Mouse (Mus musculus) lung, embryonic 16.5 days (tissue): ENCODE data around the gene Klra2. TPM values are rescaled to one million over a fixed set of nuclear protein-coding genes. Genes with fewer than 3 reads are reported as not detected.
"Not testable (repeated sequence)": the region's sequence is repeated elsewhere in the genome, so short reads cannot be mapped to it uniquely, and the experiment has no call there.

Experiments
- ATAC-seq: fragments of 200-750 bp; cut with Nextera tagmentation; 2 replicates; pipeline ENCODE4 v1.8.0; 2017; ENCODE audit warnings: low read depth, mild to moderate bottlenecking, moderate library complexity
- H3K27ac ChIP-seq: fragments of 300-500 bp; sonication (generic); 2 replicates; pipeline ENCODE4 v1.5.1; 2014; ENCODE audit warnings: mild to moderate bottlenecking, control low read depth, low read length
- H3K27me3 ChIP-seq: fragments of 300-500 bp; sonication (generic); 2 replicates; pipeline ENCODE4 v1.6.1; 2014; ENCODE audit warnings: low read depth, low read length, mixed read lengths; ENCODE audit not compliant: control insufficient read depth, insufficient read depth
- H3K36me3 ChIP-seq: fragments of 300-500 bp; sonication (generic); 2 replicates; pipeline ENCODE4 v1.6.1; 2014; ENCODE audit warnings: low read length; ENCODE audit not compliant: control insufficient read depth, insufficient read depth
- H3K4me1 ChIP-seq: fragments of 300-500 bp; sonication (generic); replicated peaks from 2 replicates; pipeline ENCODE4 v1.6.1; 2014; ENCODE audit warnings: low read length, mixed read lengths; ENCODE audit not compliant: control insufficient read depth, insufficient read depth
- H3K4me2 ChIP-seq: fragments of 300-500 bp; sonication (generic); 2 replicates; pipeline ENCODE4 v1.6.1; 2014; ENCODE audit warnings: low read depth, low read length, control low read depth
- H3K4me3 ChIP-seq: fragments of 300-500 bp; sonication (generic); 2 replicates; pipeline ENCODE4 v1.5.1; 2014; ENCODE audit warnings: mild to moderate bottlenecking, low read length, control low read depth
- H3K9ac ChIP-seq: fragments of 300-500 bp; sonication (generic); 2 replicates; pipeline ENCODE4 v1.6.1; 2014; ENCODE audit warnings: low read length, control low read depth
- H3K9me3 ChIP-seq: fragments of 300-500 bp; sonication (generic); 2 replicates; pipeline ENCODE4 v1.6.1; 2016; ENCODE audit warnings: low read length; ENCODE audit not compliant: control insufficient read depth
- WGBS: fragments of 180-500 bp; shearing (Covaris S2); extraction: QIAGEN DNeasy Blood & Tissue Kit; methylation state at CpG from one replicate; pipeline ENCODE4 v1.1.7; 2014; 5-methylcytosine and 5-hydroxymethylcytosine counted together
- polyA plus RNA-seq: library from polyadenylated mRNA; unstranded; fragments of >200 nt; fragmentation: Nextera tagmentation; extraction: Ambion mirVana; gene quantifications from 2 replicates; pipeline ENCODE4 v1.2.1, GENCODE M21; 2015

The Klra2 gene
- 0.70 and 0.98 TPM in 2 replicates for polyA plus RNA-seq

GRCm38 (mm10) chr6:131247206-131247605, at the start of gene Klra2:
TSS of gene Klra2 (minus strand) at chr6:131247362.
- no peaks in the 10 kb centered on the region for H3K36me3 ChIP-seq
- 83% methylated on average over 2 of the region's 2 CpGs for WGBS
- H3K9ac ChIP-seq, result no peak within 1 kb of the TSS
- H3K27me3 ChIP-seq, result no peaks in the 10 kb centered on the region
- no peaks in the 10 kb centered on the region for H3K4me1 ChIP-seq
- H3K4me2 ChIP-seq, result no peak within 1 kb of the TSS
- H3K4me3 ChIP-seq, result no peak within 1 kb of the TSS
- no peaks in the 10 kb centered on the region; the same call in 1 of the 2 replicates for H3K9me3 ChIP-seq
- H3K27ac ChIP-seq, result no peak within 1 kb of the TSS
- ATAC-seq, result no peak

GRCm38 (mm10) chr6:131294435-131295112, 47.4 kb upstream of the Klra2 start:
- H3K4me2 ChIP-seq, result no peak overlapping the region
- no peaks in the 10 kb centered on the region for H3K27me3 ChIP-seq
- no peaks in the 10 kb centered on the region for H3K36me3 ChIP-seq
- H3K9me3 ChIP-seq, result no peaks in the 10 kb centered on the region
- H3K4me1 ChIP-seq, result peaks cover 8% of the 10 kb centered on the region
- ATAC-seq, result no peak
- H3K4me3 ChIP-seq, result no peak overlapping the region
- 74% methylated on average over 5 of the region's 5 CpGs for WGBS
- no peak overlapping the region for H3K27ac ChIP-seq
- H3K9ac ChIP-seq, result no peak overlapping the region

GRCm38 (mm10) chr6:131293916-131294315, 46.8 kb upstream of the Klra2 start:
- no peak overlapping the region; the same call in 1 of the 2 replicates for H3K4me2 ChIP-seq
- no peaks in the 10 kb centered on the region for H3K27me3 ChIP-seq
- ATAC-seq, result no peak
- no peak overlapping the region for H3K9ac ChIP-seq
- no peak overlapping the region for H3K27ac ChIP-seq
- H3K4me1 ChIP-seq, result peaks cover 8% of the 10 kb centered on the region
- no peak overlapping the region for H3K4me3 ChIP-seq
- H3K9me3 ChIP-seq, result no peaks in the 10 kb centered on the region
- 82% methylated on average over 5 of the region's 5 CpGs for WGBS
- no peaks in the 10 kb centered on the region for H3K36me3 ChIP-seq

GRCm38 (mm10) chr6:131292991-131293788, 46.0 kb upstream of the Klra2 start, which contains the start of gene Magohb:
TSS of gene Magohb (minus strand) at chr6:131293244.
- whole genome bisulfite sequencing, result 2% methylated on average over 51 of the region's 51 CpGs

GRCm38 (mm10) chr6:131292276-131292990, 45.3 kb upstream of the Klra2 start:
- peak; percentile 65 for ATAC-seq

More at GRCm38 (mm10) chr6:131292991-131293788, 46.0 kb upstream of the Klra2 start, which contains the start of gene Magohb:
- ATAC-seq, result peak; percentile 92
- H3K36me3 ChIP-seq, result peaks cover 1% of the 10 kb centered on the region; the same call in 1 of the 2 replicates
- H3K9me3 ChIP-seq, result no peaks in the 10 kb centered on the region
- no peaks in the 10 kb centered on the region for H3K27me3 ChIP-seq
- H3K4me3 ChIP-seq, result peak within 1 kb of the TSS; percentile 78
- peak within 1 kb of the TSS; percentile 79 for H3K9ac ChIP-seq
- H3K4me1 ChIP-seq, result peaks cover 8% of the 10 kb centered on the region
- peak within 1 kb of the TSS; percentile 61; the same call in 1 of the 2 replicates for H3K27ac ChIP-seq
- peak within 1 kb of the TSS; percentile 75 for H3K4me2 ChIP-seq

GRCm38 (mm10) chr6:131290430-131290829, 43.3 kb upstream of the Klra2 start:
- Histone ChIP-seq H3K36me3 (peaks cover 5% of the 10 kb centered on the region; the same call in 1 of the 2 replicates), H3K4me1 (peaks cover 8% of the 10 kb centered on the region), H3K9ac (no peak overlapping the region), H3K4me3 (no peak overlapping the region), H3K9me3 (no peaks in the 10 kb centered on the region), H3K4me2 (no peak overlapping the region), H3K27ac (no peak overlapping the region), H3K27me3 (no peaks in the 10 kb centered on the region)
- 4% methylated on average over 2 of the region's 2 CpGs for WGBS
- no peak for ATAC-seq

More at GRCm38 (mm10) chr6:131292276-131292990, 45.3 kb upstream of the Klra2 start:
- Histone ChIP-seq H3K9me3 (no peaks in the 10 kb centered on the region), H3K4me3 (peak overlapping the region; percentile 78), H3K4me2 (peak overlapping the region; percentile 74), H3K27me3 (no peaks in the 10 kb centered on the region), H3K4me1 (peaks cover 8% of the 10 kb centered on the region), H3K36me3 (peaks cover 5% of the 10 kb centered on the region; the same call in 1 of the 2 replicates), H3K27ac (peak overlapping the region; percentile 61; the same call in 1 of the 2 replicates), H3K9ac (peak overlapping the region; percentile 79)
- 8% methylated on average over 10 of the region's 10 CpGs for WGBS

GRCm38 (mm10) chr6:131278160-131278559, 31.0 kb upstream of the Klra2 start:
- not testable (repeated sequence) for H3K27ac ChIP-seq, H3K4me1 ChIP-seq, H3K4me3 ChIP-seq, ATAC-seq, H3K4me2 ChIP-seq, H3K9ac ChIP-seq, H3K36me3 ChIP-seq, H3K9me3 ChIP-seq, H3K27me3 ChIP-seq
- 91% methylated on average over 2 of the region's 2 CpGs for WGBS

GRCm38 (mm10) chr6:131276659-131277058, 29.5 kb upstream of the Klra2 start:
- WGBS, result 79% methylated on average over 4 of the region's 4 CpGs
- Histone ChIP-seq H3K27ac (no peak overlapping the region), H3K36me3 (peaks cover under 1% of the 10 kb centered on the region; the same call in 1 of the 2 replicates), H3K4me2 (no peak overlapping the region), H3K4me3 (no peak overlapping the region), H3K9ac (no peak overlapping the region), H3K27me3 (no peaks in the 10 kb centered on the region), H3K4me1 (no peaks in the 10 kb centered on the region), H3K9me3 (no peaks in the 10 kb centered on the region)
- ATAC-seq, result no peak
